Mouse (Mus musculus) testis, postnatal 14 days (tissue): Measurements from ENCODE around the gene Olfm2.

Source experiments
- DNase-seq: peaks from one replicate; pipeline ENCODE4 v3.0.0; 2021; ENCODE audit warnings: low spot score

The Olfm2 gene

DNA sequence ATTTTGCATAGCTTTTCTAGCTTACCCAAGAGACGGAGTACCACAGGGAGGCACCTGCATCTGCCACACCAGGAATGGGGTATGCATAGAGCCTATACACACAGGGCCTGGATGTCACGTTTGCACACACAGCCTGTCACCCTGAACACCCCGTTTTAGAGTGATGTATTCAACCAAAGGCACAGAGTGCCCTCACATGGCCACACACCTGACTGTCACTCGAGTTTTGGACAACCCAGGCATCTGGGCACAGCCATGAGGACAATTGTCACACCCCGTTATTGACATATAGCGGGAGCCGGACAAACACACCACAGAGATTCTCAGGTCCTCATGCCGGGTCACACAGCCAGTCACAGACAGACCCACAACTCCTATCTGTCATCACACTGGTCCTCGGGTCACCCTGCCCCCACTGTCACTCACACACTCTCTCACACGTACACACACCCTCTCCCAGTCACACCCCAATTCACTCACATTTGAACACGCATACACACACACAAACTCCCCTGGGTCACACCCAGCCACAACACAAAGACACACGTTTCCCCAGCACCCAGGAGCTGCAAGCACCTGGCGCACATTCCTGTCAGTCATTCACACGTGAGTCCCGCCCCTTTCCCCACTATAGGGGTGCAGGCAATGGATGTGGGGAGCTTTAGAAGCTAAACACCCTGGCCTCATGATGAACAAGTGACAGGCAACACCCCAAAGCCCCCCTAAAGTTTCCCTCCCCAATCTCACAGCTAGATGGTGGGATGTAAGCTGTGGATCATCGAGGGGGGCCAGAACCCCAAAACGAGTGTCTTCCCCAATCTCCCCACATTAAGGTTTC is 801 bp downstream of the Olfm2 start:
- no peak for DNase-seq

DNA sequence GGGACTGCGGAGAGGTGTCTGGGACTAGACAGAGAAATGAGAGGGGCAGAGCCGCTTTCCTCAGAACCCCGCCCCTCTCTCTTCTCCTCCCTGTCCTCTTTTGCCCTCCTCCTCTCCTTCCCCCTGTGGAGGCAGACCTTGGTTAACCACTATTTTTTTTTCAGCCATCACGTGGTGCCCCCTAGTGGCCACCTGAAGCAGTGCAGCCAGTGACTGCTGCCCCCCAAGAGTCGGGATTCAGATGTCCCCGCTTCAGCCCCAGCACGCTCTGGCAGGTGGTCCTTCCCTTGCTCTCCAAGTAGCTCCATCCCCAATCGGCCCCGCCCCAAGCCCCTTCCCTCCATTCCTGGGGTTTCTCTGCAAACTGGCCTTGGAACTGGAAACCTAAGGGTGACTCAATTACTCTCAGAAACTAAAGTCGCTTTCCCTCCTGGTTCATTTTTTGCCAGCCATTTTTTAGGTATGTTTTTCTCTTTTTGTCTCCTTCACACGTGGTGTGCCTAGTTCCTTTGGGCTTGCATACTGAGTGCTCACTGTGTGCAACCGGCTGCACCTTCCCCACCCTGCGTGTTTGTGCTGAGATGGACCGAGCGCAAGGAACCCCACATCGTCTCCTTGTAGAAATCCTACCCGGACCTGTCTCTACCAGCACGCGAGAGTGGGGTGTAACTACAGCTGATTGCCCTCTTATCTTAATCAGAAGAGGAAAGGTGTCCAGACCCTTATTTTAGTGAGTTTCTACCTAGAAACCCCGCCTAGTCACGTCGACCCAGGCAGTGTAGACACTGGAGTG is 2.0 kb downstream of the Olfm2 start:
- DNase-seq, result peak; percentile 33

DNA sequence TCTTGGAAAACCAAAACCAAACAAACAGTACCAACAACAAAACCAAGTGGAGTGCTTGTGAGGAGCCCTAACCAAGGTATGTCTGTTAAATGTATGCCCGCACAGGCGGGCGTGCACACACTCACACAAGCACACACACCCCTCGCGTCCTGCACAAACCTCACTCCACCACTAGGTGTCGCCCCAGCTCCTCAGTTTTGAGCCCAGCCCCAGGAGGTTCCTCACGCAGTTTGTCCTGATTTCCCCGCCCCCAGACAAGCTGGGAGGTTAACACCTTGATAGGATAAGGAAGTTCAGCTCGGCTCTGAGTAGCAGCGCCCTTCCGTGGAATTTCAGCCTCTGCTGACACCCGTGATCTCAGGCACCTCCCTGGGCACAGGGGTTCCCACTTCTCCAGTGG is 5.7 kb downstream of the Olfm2 start:
- DNase-seq, result peak; percentile 77

DNA sequence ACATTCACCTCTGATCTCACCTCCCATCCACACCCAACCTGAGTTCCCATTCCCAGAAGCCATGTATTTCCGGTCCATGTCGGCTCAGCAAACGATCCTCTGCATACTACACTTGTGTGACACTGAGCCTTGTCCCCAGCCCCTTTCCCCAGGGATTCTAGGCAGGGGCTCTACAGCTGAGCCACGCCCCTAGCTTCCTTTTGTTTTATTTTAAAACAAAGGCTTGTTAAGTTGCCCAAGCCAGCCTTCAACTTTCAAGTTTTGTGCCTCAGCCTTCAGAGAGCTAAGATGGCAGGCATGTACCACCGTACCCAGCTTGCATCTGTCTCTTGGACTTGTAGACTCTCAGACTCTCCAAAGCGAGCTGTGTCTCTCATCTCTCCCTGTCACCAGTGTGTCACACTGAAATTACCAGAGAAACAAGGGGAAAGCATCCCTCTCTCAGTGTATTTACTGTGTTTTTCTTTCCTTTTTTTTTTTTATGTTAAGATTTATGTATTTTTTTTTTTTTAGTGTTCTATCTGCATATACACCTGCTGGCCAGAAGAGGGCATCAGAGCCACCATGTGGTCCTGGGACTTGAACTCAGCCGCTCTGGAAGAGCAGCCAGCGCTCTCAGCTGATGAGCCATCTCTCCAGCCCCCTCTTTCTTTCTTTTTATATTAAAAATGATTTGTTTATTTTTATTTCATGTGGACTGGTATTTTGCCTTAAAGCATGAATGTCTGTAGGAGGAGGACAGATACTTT is 7.7 kb downstream of the Olfm2 start:
- no peak for DNase-seq

DNA sequence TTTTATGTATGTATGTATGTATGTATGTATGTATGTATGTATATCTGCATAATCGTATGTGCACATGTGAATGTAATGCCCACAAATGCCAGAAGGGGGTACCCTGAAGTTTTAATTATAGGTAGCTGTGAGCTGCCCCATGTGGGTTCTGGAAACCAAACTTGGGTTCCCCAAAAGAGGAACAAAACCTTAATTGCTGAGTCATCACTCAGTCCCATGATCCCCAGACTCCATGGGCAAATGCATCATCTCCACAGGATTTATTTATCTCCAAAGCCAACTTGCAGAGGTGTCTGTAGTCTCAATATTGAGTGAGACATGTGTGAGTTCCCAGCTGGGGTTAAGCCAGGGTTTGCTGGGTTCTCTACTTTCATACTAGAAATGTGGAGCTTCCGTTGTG is 8.9 kb downstream of the Olfm2 start:
- no peak for DNase-seq

DNA sequence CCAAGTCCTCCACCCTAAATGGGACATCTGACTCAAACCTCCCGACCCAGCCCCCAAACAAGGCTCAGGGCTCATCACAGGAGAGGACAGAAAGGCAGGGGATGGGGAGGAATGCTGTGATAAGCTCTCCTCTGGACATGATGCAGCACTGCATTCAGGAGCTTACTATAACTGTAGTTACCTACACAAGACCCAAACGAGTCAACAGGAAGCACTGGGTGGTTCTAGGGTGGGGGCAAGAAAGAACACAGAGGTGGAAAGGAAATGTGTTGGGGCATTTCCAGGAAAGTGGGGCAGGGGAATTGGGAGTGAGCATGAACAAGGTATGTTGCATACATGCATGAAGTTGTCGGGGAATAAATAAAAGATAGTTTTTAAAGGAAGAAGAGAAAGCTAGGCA is 11.5 kb downstream of the Olfm2 start:
- DNase-seq, result no peak

DNA sequence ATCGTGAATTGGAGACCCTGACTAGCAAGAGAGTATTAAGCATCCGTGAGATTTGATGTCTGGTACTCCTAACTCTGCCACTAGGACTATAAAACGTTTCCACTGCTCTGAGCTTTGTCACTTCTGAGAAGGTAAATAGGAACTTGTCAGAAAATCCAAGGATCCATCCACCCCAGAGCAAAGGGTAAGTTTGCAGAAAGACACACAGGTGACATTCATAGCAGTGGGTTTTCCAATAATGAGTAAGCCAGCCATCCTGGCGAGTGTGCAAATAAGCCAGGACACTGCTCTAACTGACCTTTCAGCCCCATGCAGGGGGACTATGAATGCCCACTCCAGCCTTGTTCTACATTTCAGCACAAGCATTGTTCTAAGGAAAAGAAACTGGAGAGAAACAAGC is 14.4 kb downstream of the Olfm2 start:
- no peak for DNase-seq

DNA sequence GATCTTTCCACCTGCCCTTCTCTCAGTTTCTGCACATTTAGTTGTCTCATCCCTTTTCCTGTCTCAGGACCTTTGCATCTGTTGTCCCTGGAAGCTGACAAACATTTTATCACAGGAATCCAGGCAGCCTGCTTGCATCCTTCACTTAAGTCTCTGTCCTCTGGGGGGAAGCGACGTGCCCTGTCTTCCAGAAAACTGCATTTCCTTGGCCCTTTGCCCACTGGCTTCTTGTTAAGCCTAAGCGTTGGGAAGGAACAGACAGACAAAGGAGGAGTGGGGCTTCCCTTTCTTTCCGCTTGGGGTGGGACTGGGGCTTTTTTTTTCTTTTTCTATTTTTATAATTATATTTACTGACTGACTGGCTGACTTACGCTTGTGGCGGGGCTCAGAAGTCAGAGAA is 16.7 kb downstream of the Olfm2 start:
- DNase-seq, result no peak

DNA sequence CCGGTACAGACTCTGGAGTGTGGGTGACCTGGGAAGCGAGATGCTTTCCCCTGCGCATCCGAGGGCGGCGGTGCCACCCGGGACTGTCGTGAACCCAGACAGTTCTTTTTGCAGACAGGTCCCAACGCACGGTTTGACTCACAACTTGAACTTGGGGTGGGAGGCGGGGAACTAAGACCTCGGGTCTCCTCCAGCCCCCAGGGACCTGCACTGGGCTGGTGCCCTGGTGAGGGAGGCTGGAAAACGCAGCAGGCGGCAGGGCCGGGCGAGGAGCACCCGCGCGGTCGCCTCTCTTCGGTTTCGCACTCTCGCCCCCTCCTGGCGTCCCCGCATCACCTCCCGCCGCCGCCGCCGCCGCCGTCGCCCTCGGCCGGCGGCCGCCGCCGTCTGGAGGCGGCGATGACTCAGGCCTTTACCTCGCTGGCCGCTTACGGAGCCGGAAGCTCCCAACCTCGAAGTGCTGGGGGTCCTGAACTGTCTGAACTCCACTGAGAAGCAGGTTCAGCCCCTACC is 18.5 kb downstream of the Olfm2 start:
- DNase-seq, result no peak

DNA sequence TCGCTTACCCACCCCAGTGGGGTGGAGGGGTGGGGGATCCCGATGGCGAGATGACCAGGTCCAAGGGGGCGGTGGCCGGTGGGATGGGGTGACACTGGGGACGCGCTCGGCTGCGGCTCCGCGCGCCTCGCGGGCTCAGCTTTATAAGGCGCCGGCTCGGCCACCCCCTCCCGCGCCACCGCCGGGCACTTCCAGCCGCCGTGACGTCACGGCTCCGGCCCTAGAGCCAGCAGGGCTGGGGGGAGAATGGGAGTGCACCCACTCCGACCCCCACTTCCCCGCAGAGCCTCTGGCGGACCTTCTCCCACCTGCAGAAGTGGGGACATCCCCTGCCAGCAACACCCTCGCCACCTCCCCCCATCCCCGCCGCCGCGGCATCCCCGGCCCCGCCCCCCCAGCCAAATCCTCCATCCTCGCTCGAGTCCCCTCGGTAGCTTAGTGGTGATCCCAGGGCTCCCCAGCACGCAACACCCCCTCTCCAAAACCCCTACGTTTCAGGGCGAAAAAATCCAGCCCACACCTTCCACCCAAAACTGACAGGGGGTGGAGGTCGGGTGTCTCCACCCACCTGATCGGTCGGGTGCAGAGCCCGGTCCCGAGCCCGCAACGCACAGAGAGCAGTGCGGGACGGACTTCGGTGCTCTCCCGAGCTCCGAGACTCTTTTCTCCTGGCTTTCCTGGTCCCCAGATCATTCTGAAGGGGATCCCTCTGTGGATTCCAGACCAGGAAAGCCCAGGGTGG is 19.1 kb downstream of the Olfm2 start:
- DNase-seq, result no peak

DNA sequence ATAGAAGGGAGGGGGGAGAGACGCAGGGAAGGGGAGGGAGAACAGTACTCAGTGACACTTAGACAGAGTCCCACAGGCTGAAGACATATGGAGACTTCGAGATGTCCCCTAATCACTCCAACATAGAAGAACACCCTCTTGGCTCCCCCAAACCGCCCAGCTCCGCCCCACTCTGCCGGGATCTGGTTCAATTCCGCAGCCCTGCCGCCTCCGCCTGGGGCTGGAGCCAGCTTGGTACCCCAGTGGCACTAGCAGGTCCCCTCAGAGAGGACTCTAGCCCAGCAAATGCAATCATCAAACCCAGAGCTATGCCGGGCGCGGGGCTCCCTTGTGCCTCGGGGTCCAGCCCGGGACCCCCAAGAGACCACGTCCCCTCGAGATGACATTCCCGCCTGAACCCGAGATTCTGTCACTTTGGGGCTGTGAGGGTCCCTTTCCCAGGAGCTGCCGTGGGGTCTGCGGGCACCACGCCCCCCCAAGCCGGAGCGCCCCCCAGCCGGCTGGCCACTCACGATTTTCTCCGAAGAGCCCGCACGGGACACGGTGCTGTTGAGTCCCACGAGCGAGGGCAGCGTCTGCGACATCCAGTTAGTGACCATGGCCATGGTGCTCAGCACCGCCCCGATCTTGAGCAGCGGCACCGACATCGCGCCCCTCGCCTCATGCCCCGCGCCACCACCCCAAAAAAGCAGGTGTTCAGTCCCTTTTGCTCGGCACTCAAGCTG is 19.9 kb downstream of the Olfm2 start:
- no peak for DNase-seq

DNA sequence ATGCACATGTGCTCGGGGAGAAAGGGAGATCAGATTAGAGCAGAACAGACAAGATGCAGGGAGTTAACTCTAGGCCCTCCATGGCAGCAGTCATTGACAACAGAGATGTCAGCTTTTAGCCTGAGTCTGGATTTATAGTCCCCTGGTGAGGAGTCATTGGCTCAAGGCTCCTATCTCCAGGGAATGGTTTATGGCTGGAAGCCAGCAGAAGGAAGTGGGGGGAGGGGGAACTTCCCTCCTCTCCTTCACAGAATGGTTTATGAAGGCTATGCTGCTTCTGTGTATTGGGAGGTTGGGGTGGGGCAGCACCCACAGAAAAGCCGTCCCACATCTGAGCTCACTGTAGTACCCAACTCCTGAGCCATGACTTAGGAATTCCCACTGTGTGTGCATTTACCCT is 24.6 kb downstream of the Olfm2 start:
- DNase-seq, result no peak

DNA sequence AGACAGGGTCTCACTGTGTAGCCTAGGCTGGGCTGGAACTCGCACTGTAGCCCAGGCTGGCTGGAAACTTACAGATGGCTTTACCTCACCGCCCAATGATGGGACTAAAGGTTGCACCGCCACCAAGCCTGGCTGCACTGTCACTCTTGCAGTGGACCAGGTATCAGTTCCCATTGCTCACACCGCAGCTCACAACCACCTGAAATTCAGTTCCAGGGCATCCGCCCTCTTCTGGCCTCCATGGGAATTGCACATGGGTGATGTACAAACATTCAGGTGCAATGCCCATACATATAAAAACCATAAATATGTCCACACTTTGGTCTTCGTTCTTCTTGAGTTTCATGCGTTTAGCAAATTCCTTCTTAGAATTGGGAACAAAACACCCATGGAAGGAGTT is 30.8 kb downstream of the Olfm2 start:
- DNase-seq, result no peak

DNA sequence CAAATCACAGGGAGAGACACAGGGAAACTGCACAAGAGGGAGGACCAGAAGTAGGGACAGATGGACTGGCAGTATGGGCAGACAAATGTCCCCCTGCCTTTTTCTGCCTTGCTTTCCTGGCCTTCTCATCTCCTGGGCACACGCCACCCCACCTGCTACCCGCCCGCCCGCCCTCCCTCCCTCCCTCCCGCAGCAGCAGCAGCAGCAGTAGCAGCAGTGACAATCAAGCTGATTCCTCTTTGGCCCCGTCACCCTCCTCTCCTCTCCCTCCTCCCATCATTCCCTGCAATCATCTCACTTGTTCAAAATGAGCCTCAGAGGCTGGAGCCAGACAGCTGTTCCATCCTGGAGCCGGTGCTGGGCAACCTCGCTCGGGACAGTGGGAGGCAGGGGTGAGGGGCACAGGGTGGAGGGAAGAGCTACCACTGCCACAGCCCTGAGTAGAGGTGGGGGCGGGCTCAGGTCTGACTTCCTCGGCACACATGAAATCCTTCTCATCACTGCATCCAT is 32.6 kb downstream of the Olfm2 start:
- DNase-seq, result no peak

DNA sequence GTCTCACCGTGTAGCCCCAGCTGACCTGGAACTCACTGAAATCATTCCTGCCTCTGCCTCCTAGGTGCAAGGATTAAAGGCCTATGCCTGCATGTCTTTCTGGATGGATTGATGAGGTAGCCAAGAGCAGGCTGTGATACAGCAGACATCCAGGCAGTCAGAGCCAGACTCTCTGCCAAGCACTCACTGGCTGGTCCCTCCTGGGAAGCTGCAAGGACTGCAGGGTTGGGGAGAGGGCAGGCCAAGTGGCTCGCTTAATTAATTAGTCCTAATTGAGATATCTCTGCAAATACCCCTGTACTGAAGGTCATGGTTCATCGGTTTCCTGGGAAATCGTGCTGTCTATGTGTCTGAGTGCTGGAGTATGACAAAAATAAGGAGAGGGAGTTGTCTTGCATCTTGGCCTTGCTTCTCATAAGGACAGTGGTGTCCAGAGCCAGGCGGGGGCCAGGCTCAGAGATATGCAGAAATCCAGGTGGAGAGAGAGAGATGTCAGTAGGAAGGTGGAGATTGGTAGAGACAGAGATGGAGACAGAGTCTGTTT is 33.1 kb downstream of the Olfm2 start:
- DNase-seq, result no peak

DNA sequence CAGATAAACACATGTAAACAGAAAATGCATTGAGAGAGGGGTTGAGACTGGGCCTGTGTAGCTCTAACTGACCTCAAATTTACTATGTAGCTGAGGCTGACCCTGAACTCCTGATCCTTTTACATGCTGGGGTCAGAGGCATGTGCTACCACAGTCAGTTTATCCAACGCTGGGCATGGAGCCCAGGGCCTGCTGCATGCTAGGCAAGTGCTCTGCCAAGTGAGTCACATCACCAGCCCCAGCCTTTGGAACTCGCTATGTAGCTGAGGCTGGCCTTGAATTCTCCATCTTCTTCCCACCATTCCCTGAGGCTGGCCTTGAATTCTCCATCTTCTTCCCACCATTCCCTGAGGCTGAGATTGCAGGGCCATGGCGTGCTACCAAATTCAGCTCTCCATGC is 35.7 kb downstream of the Olfm2 start:
- DNase-seq, result no peak

DNA sequence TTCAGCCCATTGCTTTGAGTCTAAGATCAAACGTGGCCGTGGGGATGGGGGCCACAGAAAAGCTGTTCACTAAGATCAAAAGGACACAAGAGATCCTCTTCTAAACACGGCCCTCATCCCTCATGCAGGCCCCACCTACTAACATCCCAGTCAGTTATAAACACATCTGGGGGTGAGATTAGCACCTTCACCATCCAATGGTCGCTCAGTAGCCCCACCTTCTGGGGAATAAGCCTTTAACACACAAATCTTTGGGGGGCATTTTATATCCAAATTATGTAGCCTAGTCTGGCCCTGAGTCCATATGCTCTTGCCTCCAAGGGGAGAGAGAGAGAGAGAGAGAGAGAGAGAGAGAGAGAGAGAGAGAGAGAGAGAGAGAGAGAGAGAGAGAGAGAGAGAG is 40.2 kb downstream of the Olfm2 start:
- no peak for DNase-seq

DNA sequence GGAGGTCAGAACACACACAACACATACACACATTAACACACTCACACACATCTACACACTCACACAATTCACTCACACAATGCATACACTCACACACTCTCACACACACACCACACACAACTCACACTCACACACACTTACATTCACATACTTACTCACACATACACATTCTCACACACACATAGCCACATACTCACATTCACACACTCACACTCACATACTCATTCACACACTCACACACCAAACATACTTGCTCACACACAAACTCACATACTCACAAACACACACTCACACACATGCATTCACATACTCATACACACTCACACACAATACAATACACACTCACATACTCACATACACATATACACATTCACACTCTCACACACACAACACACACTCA is 40.7 kb downstream of the Olfm2 start:
- DNase-seq, result no peak

DNA sequence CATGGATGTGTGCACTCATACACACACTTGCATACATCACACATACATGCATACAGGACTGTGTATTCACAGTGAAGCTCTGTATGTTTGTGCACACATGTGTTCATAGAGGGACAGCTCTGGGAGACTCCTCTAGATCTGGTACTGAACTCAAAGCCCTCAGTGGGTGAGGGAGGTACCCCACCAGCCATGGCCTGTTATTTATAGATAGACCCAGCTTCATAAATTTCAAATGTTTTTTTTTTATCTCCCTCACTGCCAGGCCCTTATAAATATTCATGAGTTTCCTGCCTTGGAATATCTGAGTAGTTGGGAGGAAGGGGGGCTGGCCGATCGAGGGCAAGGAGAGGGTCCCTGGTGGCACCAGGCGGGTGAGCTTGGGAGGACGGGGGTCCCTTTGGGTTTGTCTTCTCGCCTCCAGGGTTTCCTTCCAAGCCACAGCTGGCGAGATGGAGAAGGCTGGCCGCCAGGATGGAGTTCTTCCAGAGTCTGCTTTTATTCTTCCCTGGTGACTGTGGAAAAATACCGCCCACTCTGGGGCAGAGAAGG is 42.2 kb downstream of the Olfm2 start:
- no peak for DNase-seq

DNA sequence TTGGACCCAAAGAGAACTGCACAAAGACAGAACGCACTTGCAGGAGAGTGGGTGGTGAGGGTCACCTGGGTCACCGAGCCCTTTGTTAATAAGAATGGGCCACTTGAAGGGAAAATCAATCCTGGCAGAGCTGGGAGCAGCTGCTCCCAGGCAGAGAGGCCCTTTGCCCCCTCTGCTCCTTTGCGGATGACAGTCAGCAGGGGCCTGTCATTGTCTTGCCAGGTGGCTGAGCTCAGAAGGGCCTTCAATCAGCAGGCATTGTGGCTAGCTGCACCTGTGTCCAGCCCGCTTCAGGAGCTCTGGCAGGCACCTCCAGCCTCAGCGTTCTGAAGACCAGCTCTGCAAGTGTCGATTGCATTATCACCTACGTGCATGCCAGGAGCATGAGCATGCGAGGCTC is 48.7 kb downstream of the Olfm2 start:
- no peak for DNase-seq
